Mouse (Mus musculus): ENCODE data around the gene Ccdc88c.

DNA sequence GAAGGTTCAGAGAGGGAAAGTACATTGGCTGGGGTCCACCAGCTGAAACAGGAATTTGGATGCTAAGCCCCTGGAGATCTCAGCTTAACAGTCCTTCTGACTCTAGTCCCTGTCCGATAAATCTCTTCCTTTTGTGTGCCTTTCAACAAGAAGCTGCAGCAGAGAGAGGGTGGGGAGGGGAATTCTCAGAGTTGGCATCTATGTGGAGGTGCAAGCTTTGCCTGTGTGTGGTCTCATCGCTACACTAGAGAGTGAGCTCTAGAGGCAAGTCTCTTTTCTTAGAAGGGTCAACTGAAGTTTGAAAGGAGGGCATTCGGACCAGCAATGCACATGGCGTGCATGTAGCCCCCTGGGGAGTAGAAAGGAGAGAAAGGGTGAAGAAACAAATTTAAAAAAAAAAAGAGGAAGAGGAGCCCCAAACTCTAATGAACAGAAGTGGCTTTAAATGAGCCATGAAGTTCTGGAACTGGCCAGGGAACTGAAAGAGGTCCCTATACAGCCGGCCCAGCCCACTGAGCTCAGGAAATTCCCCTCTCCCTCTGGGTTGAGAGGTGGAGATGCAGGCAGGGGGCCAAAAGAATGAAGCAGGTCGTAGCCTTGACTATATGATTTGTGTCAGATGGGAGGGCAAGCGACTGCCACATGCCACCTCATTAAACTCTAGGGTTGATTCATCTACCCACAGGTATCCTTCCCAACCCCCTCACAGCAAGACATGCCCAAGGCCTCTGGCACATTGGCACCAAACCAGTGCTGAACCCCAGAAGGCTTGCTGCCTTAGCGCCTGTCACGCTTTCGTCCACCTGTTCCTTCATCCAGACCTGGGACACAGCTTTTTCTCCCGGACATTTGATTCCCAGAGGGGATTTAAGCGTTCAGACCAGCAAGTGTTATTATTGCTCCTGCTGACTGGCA, 130.9 kb downstream of the Ccdc88c start:
- TF ChIP-seq CTCF (IDR thresholded peaks at IDR 0.05; ENCODE audit: control insufficient read depth, insufficient read depth, low read length) = no peak
- no peak for TF ChIP-seq POLR2A (IDR thresholded peaks at IDR 0.05; ENCODE audit: borderline replicate concordance, control insufficient read depth, low read depth, low read length)
